Mouse (Mus musculus): Measurements from ENCODE around the gene Washc3. TPM values are rescaled to one million over a fixed set of nuclear protein-coding genes. Genes with fewer than 3 reads are reported as not detected.

Gene Washc3
- polyA plus RNA-seq, 1 experiment, result 42.2 TPM

DNA sequence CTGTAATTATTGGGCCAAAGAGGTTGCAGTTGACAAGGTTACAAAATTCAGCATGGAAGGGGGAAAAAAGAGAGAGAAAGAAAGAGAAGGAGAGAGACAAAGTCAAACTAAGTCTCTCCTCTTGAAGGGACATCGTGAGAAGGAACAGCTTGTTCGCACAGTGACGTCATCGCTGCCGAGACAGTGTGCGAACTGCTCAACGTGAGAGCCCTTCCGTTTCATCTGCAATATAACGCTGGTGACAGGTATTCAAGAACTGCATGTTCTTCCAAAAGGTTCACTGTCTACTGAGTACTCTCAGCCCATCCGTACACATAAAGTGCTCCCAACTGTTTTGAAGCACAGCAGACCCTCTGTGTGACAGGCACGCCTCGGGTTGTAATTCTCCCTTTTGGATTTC, 59.4 kb downstream of the Washc3 start:
- no peak for TF ChIP-seq USF1 (IDR thresholded peaks at IDR 0.05; ENCODE audit: low read depth)
- no peak for TF ChIP-seq MAX (IDR thresholded peaks at IDR 0.05; ENCODE audit: low read depth)
- Histone ChIP-seq H3K27me3 (ENCODE audit: control insufficient read depth, insufficient read depth, insufficient read length) (no peaks in the 10 kb centered on the region), H3K4me2 (ENCODE audit: low read depth) (no peak overlapping the region), H3ac (ENCODE audit: control insufficient read depth, insufficient read length) (no peak overlapping the region), H3K4me3 (no peak overlapping the region), H3K79me2 (ENCODE audit: control insufficient read depth, insufficient read depth) (no peaks in the 10 kb centered on the region), H3K36me3 (ENCODE audit: control insufficient read depth, insufficient read depth) (no peaks in the 10 kb centered on the region)

DNA sequence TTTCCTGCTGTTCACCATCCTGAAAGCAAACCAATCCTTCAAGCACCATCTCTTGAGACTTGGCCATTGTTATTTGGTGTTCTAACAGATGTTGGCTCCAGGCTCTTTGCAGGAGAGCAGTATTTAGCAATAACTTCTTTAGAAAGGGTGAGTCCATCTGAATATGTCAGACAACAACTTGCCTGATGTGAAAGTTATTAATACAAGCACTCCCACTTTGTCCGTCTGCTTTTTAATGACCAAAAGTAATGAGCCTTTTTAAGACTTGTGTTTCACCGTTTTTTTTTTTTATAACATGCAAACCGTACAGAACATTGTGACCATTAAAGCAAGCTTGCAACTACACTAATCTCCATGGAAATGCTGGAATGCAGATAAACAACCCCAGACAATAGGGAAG, 60.3 kb downstream of the Washc3 start:
- H3K79me2 ChIP-seq (ENCODE audit: control insufficient read depth, insufficient read depth), result no peaks in the 10 kb centered on the region
- no peak overlapping the region for H3ac ChIP-seq (ENCODE audit: control insufficient read depth, insufficient read length)
- TF ChIP-seq E2F4 (IDR thresholded peaks at IDR 0.05; ENCODE audit: insufficient read depth) (no peak), POLR2A (IDR thresholded peaks at IDR 0.05; ENCODE audit: insufficient read length, low read depth) (no peak), USF1 (IDR thresholded peaks at IDR 0.05; ENCODE audit: low read depth) (no peak), TCF3 (IDR thresholded peaks at IDR 0.05; ENCODE audit: insufficient read length, low read depth) (no peak), POLR2AphosphoS2 (IDR thresholded peaks at IDR 0.05; ENCODE audit: insufficient read length, low read depth) (no peak), REST (IDR thresholded peaks at IDR 0.05; ENCODE audit: insufficient read depth, insufficient read length) (no peak), CEBPB (IDR thresholded peaks at IDR 0.05; ENCODE audit: insufficient read depth, poor library complexity, severe bottlenecking) (no peak), MYOG (IDR thresholded peaks at IDR 0.05; ENCODE audit: control insufficient read depth in 1 of 3, insufficient read depth in 1 of 3, insufficient read length in 2 of 3, low read depth in 2 of 3) (no peak), TCF12 (IDR thresholded peaks at IDR 0.05; ENCODE audit: insufficient read depth, poor library complexity, severe bottlenecking) (no peak), MYOD1 (IDR thresholded peaks at IDR 0.05; ENCODE audit: control insufficient read depth in 1 of 3, insufficient read length in 2 of 3, low read depth in 2 of 3) (no peak), SRF (IDR thresholded peaks at IDR 0.05; ENCODE audit: control insufficient read depth, insufficient read length, low read depth) (no peak), MAX (IDR thresholded peaks at IDR 0.05; ENCODE audit: low read depth) (no peak)
- H3K4me3 ChIP-seq, result no peak overlapping the region
- H3K4me2 ChIP-seq (ENCODE audit: low read depth), result no peak overlapping the region
- no peaks in the 10 kb centered on the region for H3K36me3 ChIP-seq (ENCODE audit: control insufficient read depth, insufficient read depth)
- no peaks in the 10 kb centered on the region for H3K27me3 ChIP-seq (ENCODE audit: control insufficient read depth, insufficient read depth, insufficient read length)

DNA sequence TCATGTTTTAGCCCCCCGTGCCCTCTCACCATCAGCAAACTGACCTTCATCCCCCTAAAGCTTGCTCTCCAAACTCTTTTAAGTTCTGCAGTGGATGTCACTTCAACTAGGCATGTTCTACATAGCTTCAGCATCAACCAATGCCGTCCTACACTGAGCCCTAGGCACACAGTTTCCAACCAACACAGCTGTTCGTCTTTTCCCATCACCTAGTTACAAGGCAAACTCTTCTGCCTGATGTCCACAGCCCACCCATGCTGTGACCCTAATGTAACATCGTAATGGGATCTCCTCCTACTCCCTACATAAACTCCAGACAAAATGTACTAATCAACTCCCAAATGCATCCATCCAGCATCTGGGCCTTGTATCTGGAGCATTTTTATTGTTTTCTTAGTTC, 62.5 kb downstream of the Washc3 start:
- H3K79me2 ChIP-seq (ENCODE audit: control insufficient read depth, insufficient read depth), result no peaks in the 10 kb centered on the region
- H3K4me3 ChIP-seq, result no peak overlapping the region
- no peaks in the 10 kb centered on the region for H3K36me3 ChIP-seq (ENCODE audit: control insufficient read depth, insufficient read depth)
- no peak overlapping the region for H3K4me2 ChIP-seq (ENCODE audit: low read depth)
- no peak overlapping the region for H3ac ChIP-seq (ENCODE audit: control insufficient read depth, insufficient read length)
- no peaks in the 10 kb centered on the region for H3K27me3 ChIP-seq (ENCODE audit: control insufficient read depth, insufficient read depth, insufficient read length)
- no peak for TF ChIP-seq TCF12 (IDR thresholded peaks at IDR 0.05; ENCODE audit: insufficient read depth, poor library complexity, severe bottlenecking)
- TF ChIP-seq MYOD1 (IDR thresholded peaks at IDR 0.05; ENCODE audit: control insufficient read depth in 1 of 3, insufficient read length in 2 of 3, low read depth in 2 of 3), result no peak
- TF ChIP-seq POLR2AphosphoS2 (IDR thresholded peaks at IDR 0.05; ENCODE audit: insufficient read length, low read depth), result no peak
- TF ChIP-seq POLR2A (IDR thresholded peaks at IDR 0.05; ENCODE audit: insufficient read length, low read depth), result no peak
- no peak for TF ChIP-seq MAX (IDR thresholded peaks at IDR 0.05; ENCODE audit: low read depth)
- TF ChIP-seq MYOG (IDR thresholded peaks at IDR 0.05; ENCODE audit: control insufficient read depth in 1 of 3, insufficient read depth in 1 of 3, insufficient read length in 2 of 3, low read depth in 2 of 3), result no peak
- TF ChIP-seq USF1 (IDR thresholded peaks at IDR 0.05; ENCODE audit: low read depth), result no peak
- no peak for TF ChIP-seq REST (IDR thresholded peaks at IDR 0.05; ENCODE audit: insufficient read depth, insufficient read length)

DNA sequence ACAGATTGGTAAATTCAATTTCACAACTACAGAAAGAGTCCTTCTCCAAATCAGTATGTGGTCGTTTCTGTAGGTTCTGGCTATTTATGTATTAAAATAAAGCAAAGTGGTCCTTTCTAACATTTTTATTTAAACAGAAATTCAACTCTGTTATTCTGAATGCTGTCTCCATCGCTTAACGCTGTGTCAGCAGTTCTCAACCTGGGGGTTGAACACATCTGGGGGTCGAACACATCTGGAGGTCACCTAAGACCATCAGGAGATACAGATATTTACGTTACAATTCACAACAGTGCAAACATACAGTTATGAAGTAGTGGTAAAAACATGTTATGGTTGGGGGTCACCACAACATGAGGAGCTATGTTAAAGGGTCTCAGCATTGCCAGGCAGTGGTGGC, 73.2 kb downstream of the Washc3 start:
- no peak for TF ChIP-seq SRF (IDR thresholded peaks at IDR 0.05; ENCODE audit: control insufficient read depth, insufficient read length, low read depth)
- no peak for TF ChIP-seq POLR2AphosphoS2 (IDR thresholded peaks at IDR 0.05; ENCODE audit: insufficient read length, low read depth)
- no peak for TF ChIP-seq REST (IDR thresholded peaks at IDR 0.05; ENCODE audit: insufficient read depth, insufficient read length)
- TF ChIP-seq MAX (IDR thresholded peaks at IDR 0.05; ENCODE audit: low read depth), result no peak
- TF ChIP-seq CEBPB (IDR thresholded peaks at IDR 0.05; ENCODE audit: insufficient read depth, poor library complexity, severe bottlenecking), result no peak
- no peak for TF ChIP-seq TCF12 (IDR thresholded peaks at IDR 0.05; ENCODE audit: insufficient read depth, poor library complexity, severe bottlenecking)
- no peak for TF ChIP-seq E2F4 (IDR thresholded peaks at IDR 0.05; ENCODE audit: insufficient read depth)
- TF ChIP-seq MYOG (IDR thresholded peaks at IDR 0.05; ENCODE audit: control insufficient read depth in 1 of 3, insufficient read depth in 1 of 3, insufficient read length in 2 of 3, low read depth in 2 of 3), result no peak
- TF ChIP-seq MYOD1 (IDR thresholded peaks at IDR 0.05; ENCODE audit: control insufficient read depth in 1 of 3, insufficient read length in 2 of 3, low read depth in 2 of 3), result no peak
- no peak for TF ChIP-seq USF1 (IDR thresholded peaks at IDR 0.05; ENCODE audit: low read depth)
- no peak for TF ChIP-seq POLR2A (IDR thresholded peaks at IDR 0.05; ENCODE audit: insufficient read length, low read depth)
- no peak for TF ChIP-seq TCF3 (IDR thresholded peaks at IDR 0.05; ENCODE audit: insufficient read length, low read depth)
- Histone ChIP-seq H3K27me3 (ENCODE audit: control insufficient read depth, insufficient read depth, insufficient read length) (no peaks in the 10 kb centered on the region), H3K36me3 (ENCODE audit: control insufficient read depth, insufficient read depth) (no peaks in the 10 kb centered on the region), H3K4me3 (no peak overlapping the region), H3K79me2 (ENCODE audit: control insufficient read depth, insufficient read depth) (no peaks in the 10 kb centered on the region), H3K4me2 (ENCODE audit: low read depth) (no peak overlapping the region), H3ac (ENCODE audit: control insufficient read depth, insufficient read length) (no peak overlapping the region)

DNA sequence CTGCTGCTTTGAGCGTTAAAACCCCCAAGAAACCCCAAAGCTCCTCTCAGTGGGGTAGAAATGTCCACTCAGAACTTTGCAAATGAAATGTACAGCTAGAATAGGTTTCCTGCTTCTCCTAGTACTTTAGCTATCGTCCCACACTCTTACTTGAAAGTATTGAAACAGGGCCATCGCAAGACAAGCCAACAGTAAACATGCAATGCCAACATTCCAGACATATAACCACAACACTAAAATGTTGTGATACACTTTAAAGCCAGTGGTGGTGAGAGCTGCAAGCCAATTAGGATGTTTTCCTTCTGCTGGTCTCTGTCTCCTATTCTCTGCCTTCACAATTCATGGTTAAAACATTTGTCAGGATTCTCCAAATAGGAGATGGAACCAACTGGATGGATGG, 80.8 kb downstream of the Washc3 start:
- H3ac ChIP-seq (ENCODE audit: control insufficient read depth, insufficient read length), result no peak overlapping the region
- no peaks in the 10 kb centered on the region for H3K79me2 ChIP-seq (ENCODE audit: control insufficient read depth, insufficient read depth)
- H3K36me3 ChIP-seq (ENCODE audit: control insufficient read depth, insufficient read depth), result no peaks in the 10 kb centered on the region
- no peaks in the 10 kb centered on the region for H3K27me3 ChIP-seq (ENCODE audit: control insufficient read depth, insufficient read depth, insufficient read length)
- H3K4me3 ChIP-seq, result no peak overlapping the region
- TF ChIP-seq MAX (IDR thresholded peaks at IDR 0.05; ENCODE audit: low read depth), result no peak
- no peak for TF ChIP-seq USF1 (IDR thresholded peaks at IDR 0.05; ENCODE audit: low read depth)
- TF ChIP-seq SRF (IDR thresholded peaks at IDR 0.05; ENCODE audit: control insufficient read depth, insufficient read length, low read depth), result no peak
- TF ChIP-seq TCF12 (IDR thresholded peaks at IDR 0.05; ENCODE audit: insufficient read depth, poor library complexity, severe bottlenecking), result no peak
- TF ChIP-seq E2F4 (IDR thresholded peaks at IDR 0.05; ENCODE audit: insufficient read depth), result no peak
- no peak for TF ChIP-seq MYOG (IDR thresholded peaks at IDR 0.05; ENCODE audit: control insufficient read depth in 1 of 3, insufficient read depth in 1 of 3, insufficient read length in 2 of 3, low read depth in 2 of 3)
- no peak for TF ChIP-seq CEBPB (IDR thresholded peaks at IDR 0.05; ENCODE audit: insufficient read depth, poor library complexity, severe bottlenecking)
- no peak for TF ChIP-seq MYOD1 (IDR thresholded peaks at IDR 0.05; ENCODE audit: control insufficient read depth in 1 of 3, insufficient read length in 2 of 3, low read depth in 2 of 3)
- no peak for TF ChIP-seq REST (IDR thresholded peaks at IDR 0.05; ENCODE audit: insufficient read depth, insufficient read length)
- no peak for TF ChIP-seq TCF3 (IDR thresholded peaks at IDR 0.05; ENCODE audit: insufficient read length, low read depth)
- no peak for TF ChIP-seq POLR2AphosphoS2 (IDR thresholded peaks at IDR 0.05; ENCODE audit: insufficient read length, low read depth)
- no peak for TF ChIP-seq POLR2A (IDR thresholded peaks at IDR 0.05; ENCODE audit: insufficient read length, low read depth)
- H3K4me2 ChIP-seq (ENCODE audit: low read depth), result no peak overlapping the region

Measured in myocyte (in vitro differentiated cells).